Mouse (Mus musculus) left cerebral cortex, postnatal 36 days (tissue): Measurements from ENCODE around the gene Pdhb. TPM values are rescaled to one million over a fixed set of nuclear protein-coding genes. Genes with fewer than 3 reads are reported as not detected.
"Not testable (repeated sequence)": the region's sequence is repeated elsewhere in the genome, so short reads cannot be mapped to it uniquely, and the experiment has no call there.

Experiments
- DNase-seq, 2 experiments: peaks; one replicate each; pipeline ENCODE4 v3.0.0; 2021 to 2022; ENCODE audit warnings: low spot score in 2 of 2, mixed read lengths in 1 of 2
- intact Hi-C: fragments of 180-260 bp; cut with DNase I; formaldehyde crosslinking; loops from one replicate; pipeline ENCODE4 v1.15.1; 2025
- total RNA-seq, 2 experiments: library from RNA; stranded (reverse); gene quantifications; 2 replicates each; pipeline ENCODE4 v1.2.3; 2021

Gene Pdhb
- total RNA-seq, 2 experiments from 2014 or later, result 160 to 164 TPM

DNA sequence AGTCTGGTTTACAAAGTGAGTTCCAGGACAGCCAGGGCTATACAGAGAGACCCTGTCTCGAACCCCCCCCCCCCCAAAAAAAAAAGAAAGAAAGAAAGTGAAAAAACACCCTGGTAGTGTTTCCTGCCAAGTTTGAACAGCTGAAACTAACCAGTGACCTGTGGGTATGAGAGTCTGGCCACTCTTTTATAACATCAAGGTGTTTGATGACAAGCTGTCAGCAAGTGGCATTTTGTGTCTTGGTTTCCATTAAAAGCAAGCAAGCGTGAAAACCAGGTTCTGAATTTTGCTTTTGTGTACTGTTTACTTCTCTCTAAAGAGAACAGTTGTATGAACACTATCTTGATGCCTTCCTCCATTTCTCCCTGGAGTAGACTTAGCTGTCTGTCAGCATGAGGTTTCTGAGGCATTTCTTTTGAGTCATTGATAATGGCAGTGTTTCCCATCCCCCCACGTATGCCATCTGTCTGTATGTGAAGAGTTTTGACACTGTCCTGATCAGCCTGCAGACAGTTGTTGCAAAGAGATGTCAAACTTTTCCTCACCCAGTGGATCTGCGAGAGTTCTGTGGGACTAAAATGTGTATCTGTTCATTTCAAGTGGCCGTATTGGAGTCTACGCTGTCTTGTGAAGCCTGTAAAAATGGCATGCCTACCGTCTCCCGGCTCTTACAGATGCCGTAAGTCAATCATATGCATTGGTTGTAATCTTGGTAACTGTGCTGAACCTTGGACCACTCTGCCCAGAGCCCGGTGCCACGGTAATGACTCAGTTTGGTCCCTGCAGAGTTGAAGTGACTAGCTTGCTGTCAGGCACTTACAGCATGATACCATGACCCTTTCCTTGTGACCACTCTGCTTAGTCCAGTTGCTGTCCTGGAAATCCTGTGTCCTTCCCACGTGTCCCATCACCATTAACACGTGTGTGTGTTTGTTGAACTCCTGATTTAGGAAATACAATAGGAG, 26.9 kb downstream of the Pdhb start:
- intact Hi-C loops, result no loop called here

DNA sequence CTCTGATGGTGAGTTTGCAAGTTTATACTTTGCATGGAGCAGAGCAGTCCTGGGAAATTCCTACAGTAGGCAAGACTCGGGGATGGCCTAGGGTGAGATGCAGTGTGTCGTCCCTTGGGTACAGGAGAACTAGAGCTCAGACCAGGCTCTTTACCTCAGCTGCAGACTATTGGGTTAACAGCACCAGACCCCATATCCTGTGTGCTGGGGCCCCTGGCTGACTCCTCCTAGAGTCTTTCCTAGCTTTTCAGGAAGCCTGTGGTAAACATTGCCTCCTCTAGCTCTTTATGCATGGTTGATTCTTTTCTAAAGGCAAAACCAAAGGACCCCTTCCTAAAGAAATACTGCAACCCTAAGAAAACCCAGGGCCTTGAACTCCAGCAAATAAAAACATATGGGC, 31.7 kb downstream of the Pdhb start:
- DNase-seq, result no peak
- intact Hi-C loops, result no loop called here

More for the DNA sequence above, 26.9 kb downstream of the Pdhb start:
- no peak for DNase-seq

DNA sequence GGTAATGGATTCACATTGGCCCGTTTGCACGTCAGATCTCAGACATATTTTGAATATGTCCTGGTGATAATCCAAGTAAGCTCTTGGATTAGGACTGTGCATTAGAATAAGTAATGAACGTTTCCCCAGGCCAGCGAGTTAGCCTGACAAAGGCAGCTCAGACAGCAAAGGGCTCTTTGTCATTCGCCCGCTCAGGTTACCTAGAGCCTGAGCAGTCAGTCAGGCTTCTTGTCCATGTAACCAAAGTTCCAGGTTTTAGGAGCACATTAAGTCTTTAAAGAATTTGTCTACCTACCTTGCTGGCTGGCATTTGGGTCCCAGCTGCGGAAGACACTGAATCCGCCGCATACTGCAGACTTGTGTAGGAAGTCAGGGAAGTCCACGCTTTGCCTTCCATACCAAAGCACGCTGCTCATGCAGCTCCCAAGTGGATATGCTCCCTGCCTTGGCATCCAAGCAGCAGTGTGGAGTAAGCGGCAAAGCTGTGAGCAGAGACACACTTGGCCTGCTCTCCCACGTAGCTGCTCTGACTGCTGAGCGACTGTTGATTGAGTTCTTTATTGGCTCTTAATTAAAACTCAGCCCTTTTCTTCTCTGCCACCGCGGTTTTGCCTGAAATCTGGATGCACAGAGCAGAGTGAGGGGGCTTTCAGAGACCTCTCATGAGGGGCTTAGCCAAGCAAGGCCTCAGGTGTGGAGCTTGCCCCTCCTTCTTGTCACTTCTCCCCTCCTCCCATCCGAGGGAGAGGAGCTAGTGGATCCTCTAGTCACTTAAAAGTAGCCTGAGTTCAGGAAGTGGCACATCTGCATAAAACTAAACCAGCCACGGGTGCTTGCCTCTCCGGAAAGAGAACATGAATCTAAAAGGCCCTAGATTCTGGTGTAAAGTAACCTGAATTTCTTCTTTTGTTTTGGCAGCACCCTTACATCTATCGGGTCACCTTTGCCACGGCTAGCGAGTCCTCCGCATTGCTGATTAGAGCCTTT, 32.8 kb downstream of the Pdhb start:
- no peak for DNase-seq
- intact Hi-C loops, result loop anchor here (5.0 kb wide), 1 partner anchor 43 kb away; the partner anchor contains the start of gene Pxk

DNA sequence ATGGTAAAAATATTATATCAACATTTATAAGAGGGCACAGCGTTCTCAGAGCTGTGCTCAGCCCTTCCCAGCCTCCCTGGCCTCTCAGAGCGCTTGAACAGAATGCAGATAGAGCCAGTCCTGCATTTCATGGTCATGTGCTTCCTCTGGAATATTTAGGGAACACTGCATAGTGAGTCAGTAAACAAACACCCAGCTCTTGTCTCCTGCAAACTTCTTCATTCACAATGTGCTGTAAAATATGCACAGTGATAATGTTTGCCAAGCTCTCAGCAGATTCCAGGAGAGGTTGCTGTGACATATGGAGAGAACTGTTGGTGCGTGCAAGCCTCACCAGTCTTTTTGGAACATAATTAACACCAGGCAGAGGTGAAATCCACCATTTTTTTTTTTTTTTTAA, 37.7 kb downstream of the Pdhb start:
- peak; percentile 34 to 45 for DNase-seq
- intact Hi-C loops, result loop anchor here (5.0 kb wide), 1 partner anchor 38 kb away; the partner anchor contains the start of gene Pxk

DNA sequence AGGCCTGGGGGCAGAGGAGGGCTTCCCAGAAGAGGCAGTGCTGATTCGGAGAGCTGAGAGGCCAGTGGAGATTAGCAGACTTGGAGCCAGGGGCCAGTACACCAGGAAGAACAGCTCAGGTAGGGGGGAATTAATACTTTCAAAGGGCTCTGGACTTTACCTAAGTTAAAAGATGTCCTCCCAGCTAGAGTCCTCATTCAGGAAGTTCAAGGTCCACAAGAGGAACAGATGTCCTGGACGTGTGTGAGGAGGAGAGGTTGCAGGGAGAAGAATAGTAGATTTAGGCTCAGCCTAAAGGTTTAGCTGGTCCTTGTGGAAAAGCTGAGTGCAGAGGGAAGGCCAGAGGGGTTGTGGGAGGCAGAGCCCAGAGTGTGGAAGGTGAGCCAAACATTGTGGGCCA, 38.6 kb downstream of the Pdhb start:
- intact Hi-C loops, result no loop called here
- no peak for DNase-seq

DNA sequence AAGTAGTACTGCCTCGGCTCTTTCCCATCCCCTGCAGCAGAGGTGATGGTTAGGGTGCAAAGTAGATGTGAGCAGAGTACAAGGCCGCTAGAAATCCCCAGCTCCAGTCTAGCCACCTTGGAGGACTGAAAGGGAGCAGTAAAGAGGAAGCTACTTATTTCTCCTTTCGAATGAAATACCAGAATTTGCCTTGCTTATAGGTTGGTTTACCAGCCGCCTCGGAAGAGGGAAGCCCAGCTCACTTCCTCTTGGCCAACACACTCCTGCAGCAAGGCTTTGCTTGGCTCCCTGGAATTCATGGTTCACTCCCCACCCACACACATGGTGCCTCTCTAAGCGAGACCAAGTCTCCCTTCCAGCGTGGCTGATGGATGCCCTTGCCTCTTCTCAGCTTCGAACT, 40.0 kb downstream of the Pdhb start:
- no peak for DNase-seq

DNA sequence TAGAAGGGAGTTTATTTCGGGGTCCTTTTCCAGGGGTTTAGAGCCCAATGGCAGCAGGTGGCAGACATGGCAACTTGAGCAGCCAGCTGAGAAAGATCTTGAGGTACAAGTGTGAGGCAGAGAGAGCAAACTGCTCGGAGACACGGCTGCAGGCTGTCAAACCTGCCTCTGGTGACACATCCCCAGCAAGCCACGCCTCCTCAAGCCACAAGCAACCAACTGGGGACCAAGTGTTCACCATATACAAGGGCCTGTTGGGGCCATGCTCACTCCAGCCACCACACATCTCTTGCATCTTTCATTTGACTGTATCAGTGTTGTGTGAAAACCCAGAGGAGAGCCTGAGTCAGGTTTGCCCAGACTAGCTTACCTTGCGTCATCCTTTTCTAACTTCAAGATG, 44.9 kb downstream of the Pdhb start:
- intact Hi-C loops, result no loop called here
- DNase-seq, result no peak

More for the DNA sequence above, 40.0 kb downstream of the Pdhb start:
- intact Hi-C loops, result no loop called here

DNA sequence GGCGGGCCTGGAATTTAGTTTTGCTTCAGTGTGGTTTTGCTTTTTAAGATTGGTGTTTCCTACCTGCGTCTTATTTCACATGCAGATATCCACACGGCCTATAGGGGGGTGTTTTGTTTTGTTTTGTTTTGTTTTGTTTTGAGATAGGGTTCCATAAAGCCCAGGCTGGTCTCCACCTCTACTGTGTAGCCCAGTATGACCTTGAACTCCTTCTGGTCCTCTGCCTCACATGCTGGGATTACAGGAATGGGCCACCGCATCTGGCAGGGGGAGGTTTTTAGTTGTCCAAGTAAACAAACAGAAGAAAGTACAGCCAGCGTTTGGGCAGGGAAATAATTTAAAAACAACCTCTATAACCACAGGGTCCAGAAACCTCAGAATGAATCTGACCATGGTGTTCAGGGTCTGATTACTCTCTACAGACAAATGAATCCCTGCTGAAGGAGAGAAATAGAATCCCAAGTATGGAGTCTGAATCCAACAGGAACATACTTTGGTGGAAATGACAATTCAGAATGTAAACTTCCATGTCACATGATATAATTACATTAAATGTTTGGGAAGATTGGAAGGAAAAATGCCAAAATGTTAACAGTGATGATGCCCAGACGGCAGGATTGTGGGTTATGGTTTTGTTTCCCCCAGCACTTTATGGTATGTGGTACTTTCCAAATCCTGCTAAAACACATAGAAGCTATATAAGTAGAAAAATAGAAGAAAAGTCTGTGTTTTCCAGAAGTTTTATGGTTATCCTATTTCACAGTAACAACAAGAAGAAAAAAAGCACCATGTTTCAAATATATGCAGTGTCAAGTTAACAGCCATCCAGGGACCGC, 48.6 kb downstream of the Pdhb start:
- intact Hi-C loops, result no loop called here
- no peak for DNase-seq

DNA sequence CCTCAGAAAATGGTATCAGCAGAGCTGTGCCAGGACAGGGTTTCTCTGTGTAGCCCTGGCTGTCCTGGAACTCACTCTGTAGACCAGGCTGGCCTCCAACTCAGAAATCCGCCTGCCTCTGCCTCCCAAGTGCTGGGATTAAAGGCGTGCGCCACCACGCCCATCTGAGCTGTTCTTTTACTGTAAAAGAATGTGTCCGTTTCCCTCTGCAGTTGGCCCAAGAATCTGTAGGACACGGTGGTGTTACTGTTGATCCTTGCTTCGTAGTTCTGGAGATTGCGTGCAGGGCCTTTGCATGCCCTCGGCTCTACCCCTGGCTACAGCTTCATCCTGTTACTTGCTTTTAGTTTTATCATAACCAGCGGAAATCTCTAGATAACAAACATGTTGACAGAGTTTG, 49.2 kb downstream of the Pdhb start:
- intact Hi-C loops, DNase-seq: not testable (repeated sequence)

DNA sequence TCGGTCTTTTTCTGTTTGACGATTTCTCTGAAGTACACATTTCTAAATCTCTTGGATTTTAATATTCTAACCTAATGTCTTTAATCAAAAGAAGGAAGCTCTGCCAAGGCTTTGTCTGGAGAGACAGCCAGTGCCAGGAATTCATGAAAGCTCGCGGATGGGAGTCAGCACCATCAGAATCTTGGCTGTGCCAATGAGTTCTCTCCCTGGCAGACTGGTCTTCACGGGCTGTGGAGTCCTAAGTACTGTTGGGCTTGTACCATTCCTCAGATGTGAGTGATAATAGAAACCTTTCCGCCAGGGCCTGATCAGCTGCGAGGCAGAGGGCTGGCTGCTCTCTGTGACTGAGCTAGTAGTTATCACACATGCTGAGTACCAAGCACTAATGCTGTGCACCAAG, 49.7 kb downstream of the Pdhb start:
- intact Hi-C loops, result no loop called here
- no peak for DNase-seq

DNA sequence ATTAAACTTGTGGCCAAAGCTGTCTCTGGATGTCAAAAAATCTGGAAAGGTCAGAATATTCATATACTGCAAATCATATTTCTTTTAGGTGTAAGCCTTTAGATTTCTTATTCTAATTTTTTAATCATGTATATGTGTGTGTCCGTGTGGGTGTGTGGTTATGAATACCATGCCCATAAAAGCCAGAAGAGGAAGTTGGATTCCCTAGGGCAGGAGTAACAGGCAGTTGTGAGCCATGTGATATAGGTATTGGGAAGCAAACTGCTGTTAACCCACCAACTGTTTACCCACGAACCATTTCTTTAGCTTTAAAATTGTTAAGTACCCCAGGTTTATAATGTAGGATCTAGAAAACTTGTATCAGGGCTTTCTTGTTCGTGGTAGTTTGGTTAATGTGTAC, 52.9 kb downstream of the Pdhb start:
- DNase-seq, result no peak
- intact Hi-C loops, result no loop called here

DNA sequence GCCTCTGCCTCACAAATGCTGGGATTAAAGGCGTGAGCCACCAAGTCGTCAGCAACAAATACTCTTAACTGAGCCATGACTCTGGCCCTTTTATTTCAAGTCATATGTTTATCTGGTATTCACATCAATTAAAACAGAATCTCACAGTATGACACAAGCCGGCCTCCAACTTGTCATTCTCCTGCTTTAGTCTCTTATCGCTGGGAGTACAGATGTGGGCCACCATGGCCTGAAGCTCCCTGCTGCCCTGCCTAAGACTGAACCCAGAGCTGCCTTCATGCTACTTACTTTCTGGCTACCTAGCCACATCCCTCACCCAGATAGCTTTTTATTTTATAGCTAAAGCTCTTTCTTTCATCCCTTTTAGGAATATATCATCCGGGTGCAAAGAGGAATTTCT, 53.4 kb downstream of the Pdhb start:
- no peak for DNase-seq
- intact Hi-C loops, result no loop called here

DNA sequence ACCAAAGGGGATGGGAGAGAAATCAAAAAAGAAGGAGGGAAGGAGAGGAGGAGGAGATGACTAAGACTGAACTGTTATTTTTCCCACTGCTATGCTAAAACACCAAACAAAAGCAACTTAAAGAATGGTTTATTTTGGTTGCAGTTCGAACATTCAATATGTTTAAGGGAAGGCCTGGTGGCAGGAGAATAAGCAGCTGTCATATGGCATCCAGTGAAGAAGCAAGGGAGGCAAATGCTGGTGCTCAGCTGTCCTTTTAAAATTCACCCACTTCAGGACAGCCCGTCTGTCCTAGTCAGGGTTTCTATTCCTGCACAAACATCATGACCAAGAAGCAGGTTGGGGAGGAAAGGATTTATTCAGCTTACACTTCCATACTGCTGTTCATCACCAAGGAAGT, 55.5 kb downstream of the Pdhb start:
- no peak for DNase-seq

More for the DNA sequence above, 55.5 kb downstream of the Pdhb start:
- intact Hi-C loops, result no loop called here

Other genes with a start within 250 kb of the Pdhb start
- gene Gm45521, start 215.7 kb downstream of the Pdhb start, total RNA-seq, result not detected
- not detected for gene Dnase1l3, start 178.5 kb downstream of the Pdhb start, total RNA-seq
- 10 to 100 TPM; 63.4 to 74.0 TPM for gene Abhd6, start 170.1 kb downstream of the Pdhb start, total RNA-seq
- 10 to 100 TPM; 31.0 to 38.3 TPM for gene Rpp14, start 92.7 kb downstream of the Pdhb start, total RNA-seq
- 10 to 100 TPM; 27.9 to 37.0 TPM for gene Pxk, start 74.8 kb downstream of the Pdhb start, total RNA-seq
- 10 to 100 TPM; 36.5 to 40.9 TPM for gene Kctd6, start 41.1 kb upstream of the Pdhb start, total RNA-seq
- not detected for gene Acox2, start 86.3 kb upstream of the Pdhb start, total RNA-seq
- 100 to 1,000 TPM; 307 to 311 TPM for gene Fam107a, start 145.0 kb upstream of the Pdhb start, total RNA-seq
- gene Oit1, start 205.7 kb upstream of the Pdhb start, total RNA-seq, result not detected